Mouse (Mus musculus) heart, adult 2 months (tissue): ENCODE results near the gene Plekha5. TPM values are rescaled to one million over a fixed set of nuclear protein-coding genes. Genes with fewer than 3 reads are reported as not detected.

ENCODE experiments used
- DNase-seq, 2 experiments: peaks; one replicate each; pipeline ENCODE4 v3.0.0; 2021
- H3K27ac ChIP-seq: fragments of 200-600 bp; 2 replicates; pipeline ENCODE4 v1.8.1; 2022
- H3K27me3 ChIP-seq: fragments of 200-500 bp; 2 replicates; pipeline ENCODE4 v1.6.1; 2012; ENCODE audit warnings: mild to moderate bottlenecking, low read length, inconsistent platforms, mixed read lengths; ENCODE audit not compliant: control insufficient read depth, insufficient read depth
- H3K36me3 ChIP-seq: fragments of 200-500 bp; 2 replicates; pipeline ENCODE4 v1.6.1; 2012; ENCODE audit warnings: low read length, inconsistent platforms; ENCODE audit not compliant: control insufficient read depth, insufficient read depth
- H3K4me1 ChIP-seq: fragments of 200-500 bp; 2 replicates; pipeline ENCODE4 v1.6.1; 2011; ENCODE audit warnings: low read length; ENCODE audit not compliant: control insufficient read depth, insufficient read depth
- H3K4me3 ChIP-seq: fragments of 200-600 bp; 2 replicates; pipeline ENCODE4 v1.8.1; 2022
- H3K79me2 ChIP-seq: fragments of 200-500 bp; replicated peaks from 2 replicates; pipeline ENCODE4 v1.6.1; 2012; ENCODE audit warnings: mild to moderate bottlenecking, inconsistent platforms, low read length, moderate library complexity, mixed read lengths; ENCODE audit not compliant: control insufficient read depth, insufficient read depth
- H3K9ac ChIP-seq: fragments of 200-500 bp; 2 replicates; pipeline ENCODE4 v1.6.1; 2012; ENCODE audit warnings: low read depth, mild to moderate bottlenecking, control low read depth, inconsistent platforms, low read length, mixed read lengths
- CTCF ChIP-seq: fragments of 200-600 bp; IDR thresholded peaks from 2 replicates; pipeline ENCODE4 v1.8.1; 2022; ENCODE audit warnings: antibody characterized with exemption, mild to moderate bottlenecking, moderate library complexity
- EP300 ChIP-seq: fragments of 200-500 bp; IDR thresholded peaks from 2 replicates; pipeline ENCODE4 v1.6.1; 2011; ENCODE audit warnings: low read depth, low read length, control low read depth; ENCODE audit not compliant: insufficient read depth
- POLR2A ChIP-seq: fragments of 200-500 bp; IDR thresholded peaks from 2 replicates; pipeline ENCODE4 v1.6.1; 2011; ENCODE audit warnings: mild to moderate bottlenecking, low read depth, low read length, control low read depth; ENCODE audit not compliant: insufficient read depth
- WGBS: fragments of 180-500 bp; shearing (Covaris S2); methylation state at CpG from one replicate; pipeline ENCODE4 v1.1.7; 2018; 5-methylcytosine and 5-hydroxymethylcytosine counted together
- intact Hi-C: fragments of 180-260 bp; cut with DNase I; formaldehyde crosslinking; loops from one replicate; pipeline ENCODE4 v1.15.1; 2025
- polyA plus RNA-seq: library from polyadenylated mRNA; depleted of rRNA; stranded (reverse); fragments of >200 nt; gene quantifications from 2 replicates; pipeline ENCODE4 v1.2.3, GENCODE M21; 2012
- total RNA-seq, 2 experiments: library from RNA; stranded (reverse); gene quantifications; 2 replicates each; pipeline ENCODE4 v1.2.3; 2021

The Plekha5 gene
- total and polyA plus RNA-seq, 3 experiments: 19.6 to 26.0 (median 24.9) TPM

DNA sequence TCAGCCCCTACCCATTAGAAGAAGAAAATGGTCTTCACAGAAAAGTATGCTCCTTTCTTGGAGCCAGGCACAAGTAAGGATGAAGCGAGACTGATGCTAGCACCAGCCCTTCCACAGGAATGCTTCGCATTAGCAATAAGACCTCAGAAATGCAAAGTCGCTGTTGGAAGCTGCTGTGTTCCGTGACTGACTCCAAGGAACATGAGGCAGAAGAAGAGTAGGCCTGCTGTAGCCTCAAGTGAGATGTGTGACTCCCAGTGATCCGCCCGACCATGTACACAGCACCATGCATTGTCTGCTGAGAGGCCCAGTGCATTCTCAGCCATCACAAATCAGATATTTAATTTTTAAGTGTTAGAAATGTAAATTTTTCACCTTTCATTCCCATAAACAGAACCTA, 41.0 kb downstream of the Plekha5 start:
- no peak for DNase-seq
- no peak overlapping the region for H3K9ac ChIP-seq
- intact Hi-C loops: no loop called here
- H3K27me3 ChIP-seq: no peaks in the 10 kb centered on the region
- no peak overlapping the region for H3K27ac ChIP-seq
- no peaks in the 10 kb centered on the region; the same call in 1 of the 2 replicates for H3K36me3 ChIP-seq
- H3K4me3 ChIP-seq: no peak overlapping the region
- H3K4me1 ChIP-seq: no peaks in the 10 kb centered on the region; the same call in 1 of the 2 replicates
- 94% methylated on average over 6 of the region's 6 CpGs for WGBS
- no peaks in the 10 kb centered on the region for H3K79me2 ChIP-seq
- no peak for TF ChIP-seq EP300
- TF ChIP-seq POLR2A: no peak
- TF ChIP-seq CTCF: no peak

DNA sequence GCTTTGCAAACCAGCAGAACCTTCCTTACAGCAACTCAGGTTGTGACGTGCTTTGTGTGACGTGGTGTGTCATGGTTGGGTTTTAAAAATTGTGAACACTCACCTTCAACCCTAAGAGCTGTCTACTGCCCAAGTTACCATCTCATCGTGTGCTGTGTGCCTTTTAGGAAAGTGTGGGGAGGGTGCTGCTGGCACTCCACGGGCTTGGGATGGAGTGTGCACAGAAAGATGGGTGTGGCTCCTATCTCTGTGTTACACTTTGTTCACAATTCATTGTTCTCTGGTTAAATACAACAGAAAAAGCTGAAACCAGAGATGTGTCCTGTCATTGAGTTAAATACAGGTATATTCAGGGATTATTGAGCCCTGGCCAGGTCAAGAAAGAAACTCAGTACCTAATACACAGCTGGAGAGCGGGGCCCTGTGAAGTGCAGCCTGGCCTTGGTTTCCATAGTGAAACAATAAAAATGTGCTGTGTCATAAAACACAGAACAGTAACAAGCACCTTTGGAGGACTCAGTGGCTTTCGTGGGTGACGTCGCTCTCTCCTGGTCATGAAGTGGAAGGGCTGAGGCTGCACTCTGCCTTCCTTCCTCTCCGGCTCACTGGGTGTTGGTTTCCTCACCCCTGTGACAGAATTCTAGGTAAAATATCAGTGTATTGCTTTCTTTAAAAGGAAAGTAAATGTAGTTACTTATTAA, 42.2 kb downstream of the Plekha5 start:
- no peak for DNase-seq
- intact Hi-C loops: no loop called here
- Histone ChIP-seq H3K4me3 (no peak overlapping the region), H3K27me3 (no peaks in the 10 kb centered on the region), H3K79me2 (no peaks in the 10 kb centered on the region), H3K36me3 (no peaks in the 10 kb centered on the region; the same call in 1 of the 2 replicates), H3K27ac (no peak overlapping the region), H3K4me1 (no peaks in the 10 kb centered on the region; the same call in 1 of the 2 replicates), H3K9ac (no peak overlapping the region)
- WGBS: 76% methylated on average over 9 of the region's 9 CpGs
- TF ChIP-seq POLR2A: no peak
- TF ChIP-seq CTCF: no peak
- TF ChIP-seq EP300: no peak

- Histone ChIP-seq H3K79me2 (no peaks in the 10 kb centered on the region), H3K4me1 (no peaks in the 10 kb centered on the region; the same call in 1 of the 2 replicates), H3K4me3 (no peak overlapping the region), H3K9ac (no peak overlapping the region), H3K36me3 (no peaks in the 10 kb centered on the region), H3K27me3 (no peaks in the 10 kb centered on the region), H3K27ac (no peak overlapping the region)
- intact Hi-C loops: no loop called here
- WGBS: 80% methylated on average over 6 of the region's 6 CpGs
- TF ChIP-seq POLR2A: no peak
- no peak for TF ChIP-seq EP300
- no peak for TF ChIP-seq CTCF
- DNase-seq: no peak
These were observed 43.0 kb downstream of the Plekha5 start for GRCm38 (mm10) chr6:140466841-140467240.

- no peak overlapping the region for H3K4me3 ChIP-seq
- intact Hi-C loops: no loop called here
- TF ChIP-seq CTCF (no peak), POLR2A (no peak)
- no peak overlapping the region for H3K9ac ChIP-seq
- 92% methylated on average over 12 of the region's 12 CpGs for WGBS
- no peaks in the 10 kb centered on the region for H3K27me3 ChIP-seq
- no peaks in the 10 kb centered on the region; the same call in 1 of the 2 replicates for H3K4me1 ChIP-seq
- H3K27ac ChIP-seq: no peak overlapping the region
- H3K79me2 ChIP-seq: no peaks in the 10 kb centered on the region
- DNase-seq: no peak
- no peaks in the 10 kb centered on the region for H3K36me3 ChIP-seq
These were observed 44.0 kb downstream of the Plekha5 start for GRCm38 (mm10) chr6:140467851-140468250.

- Histone ChIP-seq H3K4me3 (no peak overlapping the region), H3K36me3 (no peaks in the 10 kb centered on the region), H3K79me2 (no peaks in the 10 kb centered on the region), H3K4me1 (no peaks in the 10 kb centered on the region; the same call in 1 of the 2 replicates), H3K9ac (no peak overlapping the region), H3K27ac (no peak overlapping the region), H3K27me3 (no peaks in the 10 kb centered on the region)
- DNase-seq: no peak
- no peak for TF ChIP-seq EP300
- 79% methylated on average over 6 of the region's 6 CpGs for WGBS
- intact Hi-C loops: no loop called here
These were observed 45.9 kb downstream of the Plekha5 start for GRCm38 (mm10) chr6:140469791-140470190.

- H3K36me3 ChIP-seq: no peaks in the 10 kb centered on the region
- H3K27ac ChIP-seq: no peak overlapping the region
- 61% methylated on average over 5 of the region's 5 CpGs for WGBS
- intact Hi-C loops: loop anchor here (2.0 kb wide), 1 partner anchor 83 kb away; no protein-coding TSS in a partner anchor
- no peak for DNase-seq
- no peaks in the 10 kb centered on the region for H3K27me3 ChIP-seq
- H3K79me2 ChIP-seq: no peaks in the 10 kb centered on the region
- H3K4me1 ChIP-seq: no peaks in the 10 kb centered on the region
- TF ChIP-seq POLR2A (no peak), CTCF (no peak), EP300 (no peak)
- H3K9ac ChIP-seq: no peak overlapping the region
- H3K4me3 ChIP-seq: no peak overlapping the region
These were observed 47.9 kb downstream of the Plekha5 start for GRCm38 (mm10) chr6:140471751-140472150.
